Mouse (Mus musculus): ENCODE results near the gene Klk1b8.
"Not testable (repeated sequence)": the region's sequence is repeated elsewhere in the genome, so short reads cannot be mapped to it uniquely, and the experiment has no call there.

Gene Klk1b8

DNA sequence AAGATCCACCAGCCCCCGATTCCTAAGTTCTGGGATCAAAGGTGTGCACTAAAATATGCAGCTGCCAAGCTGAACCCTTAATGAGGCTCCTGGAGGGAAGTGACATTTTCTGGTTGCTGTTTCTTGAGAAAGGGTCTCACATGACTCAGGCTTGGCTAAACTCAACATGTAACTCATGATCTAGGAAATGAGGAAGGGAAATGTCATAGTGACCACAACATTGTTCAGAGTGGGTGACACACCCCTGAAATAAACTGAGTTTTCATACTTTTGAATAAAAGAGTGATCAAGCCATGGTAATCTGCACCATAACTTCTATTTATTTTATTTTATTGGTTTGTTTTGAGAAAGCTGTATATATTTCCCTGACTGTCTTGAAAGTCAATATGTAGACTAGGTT lies 44.4 kb downstream of the Klk1b8 start:
- peak in 1 of 2 experiments; percentile 26 for DNase-seq (ENCODE audit: low read depth in 1 of 2, low spot score in 2 of 2)

DNA sequence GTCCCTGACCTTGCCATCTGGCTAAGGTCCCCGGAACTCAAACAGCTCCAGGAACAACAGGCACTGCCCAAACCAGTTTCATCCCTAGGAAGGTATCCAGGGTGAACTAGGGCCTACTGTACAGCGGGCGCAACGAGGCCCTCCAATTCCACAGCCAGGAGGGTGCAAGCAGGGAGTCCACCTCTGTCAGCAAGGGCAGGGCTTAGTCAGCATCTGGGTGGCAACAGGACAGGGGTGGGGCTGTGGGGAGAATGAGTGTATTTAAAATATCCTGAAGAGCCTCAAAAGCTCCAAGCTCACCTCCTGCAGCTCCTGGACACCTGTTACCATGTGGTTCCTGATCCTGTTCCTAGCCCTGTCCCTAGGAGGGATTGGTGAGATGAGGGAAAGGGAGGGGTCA lies 45.1 kb downstream of the Klk1b8 start, which contains the start of gene Klk1b11:
TSS of gene Klk1b11 (plus strand) at position 301 of the 400 bp plus-strand sequence.
- DNase-seq (ENCODE audit: low read depth in 1 of 2, low spot score in 2 of 2) = not testable (repeated sequence)
